Mouse (Mus musculus) small intestine, adult 2 months (tissue): ENCODE measurements around the gene Efhc1. TPM values are rescaled to one million over a fixed set of nuclear protein-coding genes. Genes with fewer than 3 reads are reported as not detected.

Source experiments
- H3K27ac ChIP-seq: fragments of 200-500 bp; 2 replicates; pipeline ENCODE4 v1.5.1; 2012; ENCODE audit warnings: low read depth, low read length, control low read depth, inconsistent platforms; ENCODE audit not compliant: insufficient read depth
- H3K27me3 ChIP-seq: fragments of 200-500 bp; 2 replicates; pipeline ENCODE4 v1.6.1; 2012; ENCODE audit warnings: mild to moderate bottlenecking, moderate library complexity, low read length, inconsistent platforms; ENCODE audit not compliant: control insufficient read depth, insufficient read depth
- H3K36me3 ChIP-seq: fragments of 200-500 bp; 2 replicates; pipeline ENCODE4 v1.6.1; 2012; ENCODE audit warnings: mild to moderate bottlenecking, low read length, control low read depth, inconsistent platforms; ENCODE audit not compliant: control insufficient read depth, insufficient read depth
- H3K4me1 ChIP-seq: fragments of 200-500 bp; 2 replicates; pipeline ENCODE4 v1.6.1; 2012; ENCODE audit warnings: low read length, inconsistent platforms, mixed read lengths; ENCODE audit not compliant: control insufficient read depth, insufficient read depth, insufficient read length
- H3K4me3 ChIP-seq: fragments of 200-500 bp; 2 replicates; pipeline ENCODE4 v1.5.1; 2012; ENCODE audit warnings: low read depth, mild to moderate bottlenecking, control low read depth, inconsistent platforms, low read length, moderate library complexity
- CTCF ChIP-seq: fragments of 200-500 bp; IDR thresholded peaks from 2 replicates; pipeline ENCODE4 v1.5.1; 2012; ENCODE audit warnings: low read depth, mild to moderate bottlenecking, control low read depth, inconsistent platforms, low read length, moderate library complexity, mixed read lengths; ENCODE audit not compliant: insufficient replicate concordance, insufficient read length; ENCODE audit errors: extremely low read depth
- POLR2A ChIP-seq: fragments of 200-500 bp; IDR thresholded peaks from 2 replicates; pipeline ENCODE4 v1.6.1; 2012; ENCODE audit warnings: low read depth, mild to moderate bottlenecking, control low read depth, inconsistent platforms, low read length, moderate library complexity
- WGBS: fragments of 180-500 bp; shearing (Covaris S2); methylation state at CpG from one replicate; pipeline ENCODE4 v1.1.7; 2018; 5-methylcytosine and 5-hydroxymethylcytosine counted together
- polyA plus RNA-seq: library from polyadenylated mRNA; depleted of rRNA; stranded (reverse); fragments of >200 nt; gene quantifications from 2 replicates; pipeline ENCODE4 v1.2.3, GENCODE M21; 2012

Gene Efhc1
- polyA plus RNA-seq, 1 experiment: 0.32 TPM

GRCm38 (mm10) chr1:21007941-21008701, 56.7 kb downstream of the Efhc1 start:
- TF ChIP-seq CTCF: no peak
- no peak for TF ChIP-seq POLR2A
- Histone ChIP-seq H3K4me3 (no peak overlapping the region), H3K27me3 (no peaks in the 10 kb centered on the region), H3K27ac (peak overlapping the region; percentile 41; the same call in 1 of the 2 replicates), H3K4me1 (peaks cover 3% of the 10 kb centered on the region), H3K36me3 (peaks cover 16% of the 10 kb centered on the region)
- 67% methylated on average over 7 of the region's 7 CpGs for WGBS

- Histone ChIP-seq H3K36me3 (peaks cover 16% of the 10 kb centered on the region), H3K27ac (peak overlapping the region; percentile 64; the same call in 1 of the 2 replicates)
- WGBS: 67% methylated on average over 4 of the region's 4 CpGs
Measured at GRCm38 (mm10) chr1:21008891-21009290, 57.5 kb downstream of the Efhc1 start.

GRCm38 (mm10) chr1:21010282-21010800, 58.9 kb downstream of the Efhc1 start:
- H3K36me3 ChIP-seq: peaks cover 16% of the 10 kb centered on the region
- WGBS: 75% methylated on average over 6 of the region's 6 CpGs
- no peaks in the 10 kb centered on the region for H3K27me3 ChIP-seq
- peaks cover 3% of the 10 kb centered on the region for H3K4me1 ChIP-seq
- no peak overlapping the region for H3K4me3 ChIP-seq
- H3K27ac ChIP-seq: 0 out of 2 replicates have a peak overlapping the region, but pooled peaks have one; percentile 15
- TF ChIP-seq CTCF: no peak
- TF ChIP-seq POLR2A: no peak

More at GRCm38 (mm10) chr1:21008891-21009290, 57.5 kb downstream of the Efhc1 start:
- Histone ChIP-seq H3K27me3 (no peaks in the 10 kb centered on the region), H3K4me3 (no peak overlapping the region), H3K4me1 (peaks cover 3% of the 10 kb centered on the region)
- TF ChIP-seq CTCF (no peak), POLR2A (no peak)

- Histone ChIP-seq H3K4me3 (no peak overlapping the region), H3K27ac (no peak overlapping the region), H3K27me3 (no peaks in the 10 kb centered on the region), H3K36me3 (peaks cover 12% of the 10 kb centered on the region), H3K4me1 (no peaks in the 10 kb centered on the region)
- WGBS: 20% methylated on average over 8 of the region's 8 CpGs
- no peak for TF ChIP-seq CTCF
- TF ChIP-seq POLR2A: no peak
Measured at GRCm38 (mm10) chr1:21014463-21014862, 63.0 kb downstream of the Efhc1 start.

- H3K27ac ChIP-seq: no peak overlapping the region
- 91% methylated on average over 3 of the region's 3 CpGs for WGBS
Measured at GRCm38 (mm10) chr1:21023101-21023500, 71.7 kb downstream of the Efhc1 start.

GRCm38 (mm10) chr1:21025203-21025602, 73.8 kb downstream of the Efhc1 start:
- Histone ChIP-seq H3K4me1 (0 out of 2 replicates have a peak, but pooled peaks cover 2% of the 10 kb centered on the region), H3K27ac (no peak overlapping the region), H3K4me3 (no peak overlapping the region), H3K27me3 (no peaks in the 10 kb centered on the region), H3K36me3 (no peaks in the 10 kb centered on the region)
- no peak for TF ChIP-seq POLR2A
- no peak for TF ChIP-seq CTCF
- 76% methylated on average over 5 of the region's 5 CpGs for WGBS

More at GRCm38 (mm10) chr1:21023101-21023500, 71.7 kb downstream of the Efhc1 start:
- H3K27me3 ChIP-seq: no peaks in the 10 kb centered on the region
- no peak for TF ChIP-seq POLR2A
- TF ChIP-seq CTCF: no peak
- 0 out of 2 replicates have a peak, but pooled peaks cover 2% of the 10 kb centered on the region for H3K4me1 ChIP-seq
- H3K36me3 ChIP-seq: no peaks in the 10 kb centered on the region
- H3K4me3 ChIP-seq: no peak overlapping the region

- 83% methylated on average over 7 of the region's 7 CpGs for WGBS
- TF ChIP-seq POLR2A (no peak), CTCF (no peak)
- no peaks in the 10 kb centered on the region for H3K27me3 ChIP-seq
Measured at GRCm38 (mm10) chr1:21026534-21026933, 75.1 kb downstream of the Efhc1 start.

More at GRCm38 (mm10) chr1:21026534-21026933, 75.1 kb downstream of the Efhc1 start:
- H3K4me1 ChIP-seq: 0 out of 2 replicates have a peak, but pooled peaks cover 2% of the 10 kb centered on the region
- no peak overlapping the region for H3K4me3 ChIP-seq
- no peaks in the 10 kb centered on the region for H3K36me3 ChIP-seq
- no peak overlapping the region for H3K27ac ChIP-seq
